Comparison of ENCODE assay signal across 24 mouse cellular contexts in genomic region chr17:94243821-94244220, GRCm38 (mm10).
DNase-seq lines count a peak whose midpoint lies in the region; ATAC-seq lines count a peak whose summit lies in the region.
"Had no signal": no experiment of that assay in that cellular context is flagged by ENCODE, and none has a peak within 500 bp of the region (broad histone marks: within the 10 kb centered on the region; RNA-seq: fewer than 3 reads in every experiment).

No protein-coding gene starts in this region.

- H3K36me3 ChIP-seq in embryonic facial prominence, embryonic 14.5 days (ENCODE audit: control insufficient read depth, insufficient read depth, low read length) = no peaks in the 10 kb centered on the region
- no peaks in the 10 kb centered on the region for H3K36me3 ChIP-seq in embryonic facial prominence, embryonic 10.5 days (replicated peaks)
- H3K36me3 ChIP-seq: embryonic facial prominence, embryonic 13.5 days; forebrain, embryonic 15.5 days; G1E had no signal

- no peaks in the 10 kb centered on the region for H3K9me3 ChIP-seq in embryonic facial prominence, embryonic 14.5 days (ENCODE audit: control insufficient read depth, low read length)
- no peaks in the 10 kb centered on the region for H3K9me3 ChIP-seq in embryonic facial prominence, embryonic 10.5 days
- H3K9me3 ChIP-seq: embryonic facial prominence, embryonic 13.5 days; forebrain, embryonic 13.5 days; forebrain, embryonic 15.5 days; G1E had no signal

- H3K27ac ChIP-seq in embryonic facial prominence, embryonic 14.5 days (replicated peaks; ENCODE audit: low read depth, low read length) = no peak overlapping the region
- H3K27ac ChIP-seq in embryonic facial prominence, embryonic 10.5 days (replicated peaks) = no peak overlapping the region
- H3K27ac ChIP-seq: embryonic facial prominence, embryonic 13.5 days; forebrain, embryonic 13.5 days; forebrain, embryonic 15.5 days had no signal

- no peak overlapping the region for H3K4me3 ChIP-seq in embryonic facial prominence, embryonic 14.5 days (ENCODE audit: low read depth, low read length)
- H3K4me3 ChIP-seq in embryonic facial prominence, embryonic 10.5 days = no peak overlapping the region
- H3K4me3 ChIP-seq: embryonic facial prominence, embryonic 13.5 days; forebrain, embryonic 13.5 days; forebrain, embryonic 15.5 days had no signal

- no peaks in the 10 kb centered on the region for H3K4me1 ChIP-seq in embryonic facial prominence, embryonic 14.5 days (ENCODE audit: control insufficient read depth, insufficient read depth, low read length)
- H3K4me1 ChIP-seq in embryonic facial prominence, embryonic 10.5 days = 0 out of 2 replicates have a peak, but pooled peaks cover 4% of the 10 kb centered on the region
- H3K4me1 ChIP-seq: embryonic facial prominence, embryonic 13.5 days; forebrain, embryonic 13.5 days; forebrain, embryonic 15.5 days had no signal

- no peaks in the 10 kb centered on the region for H3K27me3 ChIP-seq in embryonic facial prominence, embryonic 14.5 days (replicated peaks; ENCODE audit: control insufficient read depth, insufficient read depth, low read length)
- no peaks in the 10 kb centered on the region for H3K27me3 ChIP-seq in embryonic facial prominence, embryonic 10.5 days (replicated peaks; ENCODE audit: low read depth, poor library complexity, severe bottlenecking)
- H3K27me3 ChIP-seq: CH12.LX; embryonic facial prominence, embryonic 13.5 days; forebrain, embryonic 13.5 days; forebrain, embryonic 15.5 days; Patski had no signal

- ATAC-seq in embryonic facial prominence, embryonic 14.5 days (ENCODE audit: low read depth) = no peak
- ATAC-seq: activated CD4-positive, CD25-positive, alpha-beta regulatory T cell, adult 4 months; CD4-positive, CD25-positive, alpha-beta regulatory T cell, adult 4 months; forebrain, embryonic 13.5 days; forebrain, embryonic 15.5 days; forebrain, postnatal 0 days; Patski had no signal

- intact Hi-C loops in left cerebral cortex, postnatal 14 days (cut with DNase I) = no loop called here
- intact Hi-C loops in left cerebral cortex, postnatal 36 days (cut with DNase I) = no loop called here

- 70% methylated on average over 1 of the region's 1 CpGs for WGBS in embryonic facial prominence, embryonic 14.5 days
- WGBS in embryonic facial prominence, embryonic 10.5 days = 70% methylated on average over 1 of the region's 1 CpGs

- H3K9ac ChIP-seq in embryonic facial prominence, embryonic 14.5 days (ENCODE audit: low read depth, low read length) = no peak overlapping the region
- H3K9ac ChIP-seq: embryonic facial prominence, embryonic 13.5 days; forebrain, embryonic 13.5 days; forebrain, embryonic 15.5 days; forebrain, postnatal 0 days had no signal

- DNase-seq in embryonic facial prominence, embryonic 14.5 days (ENCODE audit: low spot score) = peak; percentile 3
- DNase-seq in embryonic facial prominence, embryonic 10.5 days (ENCODE audit: low spot score) = no peak
- peak; percentile 15 to 43 for DNase-seq in left cerebral cortex, postnatal 14 days (ENCODE audit: low spot score in 2 of 2)
- no peak for DNase-seq in left cerebral cortex, postnatal 36 days (ENCODE audit: low spot score in 2 of 2)
- peak; percentile 52 for DNase-seq in brain, adult 2 months (ENCODE audit: low read depth, low spot score)
- no peak for DNase-seq in cerebellum, adult 11 months
- DNase-seq: adrenal gland, adult 8-10 months; adrenal gland, postnatal 14 days; adrenal gland, postnatal 36 days; B cell, adult 2 months; cerebellum, adult 11-12 months; cerebellum, adult 2 months; cerebellum, adult 9-10 months; cerebellum, postnatal 10 days; cerebellum, postnatal 25 days; forebrain, postnatal 0 days had no signal

- H3K4me2 ChIP-seq in embryonic facial prominence, embryonic 14.5 days (ENCODE audit: low read depth, low read length) = no peak overlapping the region
- H3K4me2 ChIP-seq: embryonic facial prominence, embryonic 13.5 days; forebrain, embryonic 13.5 days; forebrain, embryonic 15.5 days had no signal

Comparison
In these comparisons a context has a peak if more than half of its experiments do, and no peak if none do; other contexts are left out.
1. DNase-seq: peak in embryonic facial prominence, embryonic 14.5 days (single experiment), left cerebral cortex, postnatal 14 days (2 of 2) and brain, adult 2 months (single experiment); none in embryonic facial prominence, embryonic 10.5 days (single experiment), left cerebral cortex, postnatal 36 days (0 of 2) and cerebellum, adult 11 months (single experiment).